Mouse (Mus musculus) small intestine, adult 2 months (tissue): ENCODE measurements around the gene Trpm4. TPM values are rescaled to one million over a fixed set of nuclear protein-coding genes. Genes with fewer than 3 reads are reported as not detected.

Experiments used
- H3K27ac ChIP-seq: fragments of 200-500 bp; 2 replicates; pipeline ENCODE4 v1.5.1; 2012; ENCODE audit warnings: low read depth, low read length, control low read depth, inconsistent platforms; ENCODE audit not compliant: insufficient read depth
- H3K27me3 ChIP-seq: fragments of 200-500 bp; 2 replicates; pipeline ENCODE4 v1.6.1; 2012; ENCODE audit warnings: mild to moderate bottlenecking, moderate library complexity, low read length, inconsistent platforms; ENCODE audit not compliant: control insufficient read depth, insufficient read depth
- H3K36me3 ChIP-seq: fragments of 200-500 bp; 2 replicates; pipeline ENCODE4 v1.6.1; 2012; ENCODE audit warnings: mild to moderate bottlenecking, low read length, control low read depth, inconsistent platforms; ENCODE audit not compliant: control insufficient read depth, insufficient read depth
- H3K4me1 ChIP-seq: fragments of 200-500 bp; 2 replicates; pipeline ENCODE4 v1.6.1; 2012; ENCODE audit warnings: low read length, inconsistent platforms, mixed read lengths; ENCODE audit not compliant: control insufficient read depth, insufficient read depth, insufficient read length
- H3K4me3 ChIP-seq: fragments of 200-500 bp; 2 replicates; pipeline ENCODE4 v1.5.1; 2012; ENCODE audit warnings: low read depth, mild to moderate bottlenecking, control low read depth, inconsistent platforms, low read length, moderate library complexity
- CTCF ChIP-seq: fragments of 200-500 bp; IDR thresholded peaks from 2 replicates; pipeline ENCODE4 v1.5.1; 2012; ENCODE audit warnings: low read depth, mild to moderate bottlenecking, control low read depth, inconsistent platforms, low read length, moderate library complexity, mixed read lengths; ENCODE audit not compliant: insufficient replicate concordance, insufficient read length; ENCODE audit errors: extremely low read depth
- POLR2A ChIP-seq: fragments of 200-500 bp; IDR thresholded peaks from 2 replicates; pipeline ENCODE4 v1.6.1; 2012; ENCODE audit warnings: low read depth, mild to moderate bottlenecking, control low read depth, inconsistent platforms, low read length, moderate library complexity
- WGBS: fragments of 180-500 bp; shearing (Covaris S2); methylation state at CpG from one replicate; pipeline ENCODE4 v1.1.7; 2018; 5-methylcytosine and 5-hydroxymethylcytosine counted together
- polyA plus RNA-seq: library from polyadenylated mRNA; depleted of rRNA; stranded (reverse); fragments of >200 nt; gene quantifications from 2 replicates; pipeline ENCODE4 v1.2.3, GENCODE M21; 2012; rRNA removed

Gene Trpm4
- polyA plus RNA-seq, 1 experiment: 257 TPM

DNA sequence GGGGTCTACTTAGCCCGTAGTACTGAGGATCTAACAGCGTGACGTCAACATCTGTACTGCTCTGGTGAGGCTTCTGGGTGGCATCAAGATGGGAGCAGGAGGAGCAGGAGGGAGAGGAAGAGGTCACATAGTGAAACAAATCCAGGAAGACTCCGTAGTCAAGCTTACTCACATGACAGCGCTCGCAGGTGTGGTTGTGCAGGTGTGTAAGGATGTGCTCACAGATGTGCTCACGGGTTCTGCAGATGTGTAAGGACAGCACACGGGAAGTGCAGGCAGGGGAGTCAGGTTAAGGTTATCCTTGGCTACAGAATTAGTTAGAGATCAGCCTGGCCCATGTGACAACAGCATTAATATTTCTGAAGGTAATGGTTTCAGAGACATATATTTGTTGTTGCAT lies 79.8 kb downstream of the Trpm4 start:
- H3K36me3 ChIP-seq: no peaks in the 10 kb centered on the region
- WGBS: 78% methylated on average over 8 of the region's 8 CpGs
- peaks cover 2% of the 10 kb centered on the region; the same call in 1 of the 2 replicates for H3K27me3 ChIP-seq
- no peak overlapping the region for H3K27ac ChIP-seq
- TF ChIP-seq POLR2A: no peak
- TF ChIP-seq CTCF: no peak
- no peaks in the 10 kb centered on the region for H3K4me1 ChIP-seq
- H3K4me3 ChIP-seq: no peak overlapping the region

Other genes starting within 250 kb of the Trpm4 start
- gene Rcn3, start 241.6 kb downstream of the Trpm4 start, polyA plus RNA-seq: 40.0 and 49.9 TPM in 2 replicates
- 47.9 and 78.3 TPM in 2 replicates for gene Fcgrt, start 229.9 kb downstream of the Trpm4 start, polyA plus RNA-seq
- 159 and 207 TPM in 2 replicates for gene Rps11, start 209.3 kb downstream of the Trpm4 start, polyA plus RNA-seq
- gene Rpl13a, start 205.0 kb downstream of the Trpm4 start, polyA plus RNA-seq: 1,193 and 1,266 TPM in 2 replicates
- 1.5 TPM in 1 of 2 replicates, not detected in the other for gene Gm45713, start 197.5 kb downstream of the Trpm4 start, polyA plus RNA-seq
- gene Flt3l, start 197.3 kb downstream of the Trpm4 start, polyA plus RNA-seq: 22.1 and 45.8 TPM in 2 replicates
- 25.3 and 48.5 TPM in 2 replicates for gene Pih1d1, start 179.5 kb downstream of the Trpm4 start, polyA plus RNA-seq
- 133 and 253 TPM in 2 replicates for gene Aldh16a1, start 179.2 kb downstream of the Trpm4 start, polyA plus RNA-seq
- 0.03 and 0.09 TPM in 2 replicates for gene Slc17a7, start 169.8 kb downstream of the Trpm4 start, polyA plus RNA-seq
- not detected in 2 replicates for gene Gfy, start 154.2 kb downstream of the Trpm4 start, polyA plus RNA-seq
- not detected in 2 replicates for gene Pth2, start 152.8 kb downstream of the Trpm4 start, polyA plus RNA-seq
- gene Ccdc155, start 128.9 kb downstream of the Trpm4 start, polyA plus RNA-seq: not detected in 2 replicates
- gene Dkkl1, start 121.6 kb downstream of the Trpm4 start, polyA plus RNA-seq: 0.24 and 0.84 TPM in 2 replicates
- 8.0 and 32.2 TPM in 2 replicates for gene Tead2, start 118.0 kb downstream of the Trpm4 start, polyA plus RNA-seq
- gene Cd37, start 94.7 kb downstream of the Trpm4 start, polyA plus RNA-seq: 33.4 and 63.6 TPM in 2 replicates
- gene Slc6a16, start 92.7 kb downstream of the Trpm4 start, polyA plus RNA-seq: not detected in 2 replicates
- gene Slc6a21, start 56.3 kb downstream of the Trpm4 start, polyA plus RNA-seq: not detected in 2 replicates
- gene Hrc, start 1.5 kb upstream of the Trpm4 start, polyA plus RNA-seq: 0.14 and 0.46 TPM in 2 replicates
- 15.4 and 63.9 TPM in 2 replicates for gene Ppfia3, start 33.2 kb upstream of the Trpm4 start, polyA plus RNA-seq
- 2.9 and 4.0 TPM in 2 replicates for gene Lin7b, start 36.8 kb upstream of the Trpm4 start, polyA plus RNA-seq
- gene Snrnp70, start 62.0 kb upstream of the Trpm4 start, polyA plus RNA-seq: 73.2 and 122 TPM in 2 replicates
- gene Kcna7, start 71.9 kb upstream of the Trpm4 start, polyA plus RNA-seq: 0.04 TPM in 1 of 2 replicates, not detected in the other
- 0.13 and 0.28 TPM in 2 replicates for gene Ntf5, start 79.9 kb upstream of the Trpm4 start, polyA plus RNA-seq
- 0.66 TPM in 1 of 2 replicates, not detected in the other for gene Lhb, start 87.0 kb upstream of the Trpm4 start, polyA plus RNA-seq
- gene Gys1, start 101.1 kb upstream of the Trpm4 start, polyA plus RNA-seq: 9.5 and 9.6 TPM in 2 replicates
- gene Ruvbl2, start 104.3 kb upstream of the Trpm4 start, polyA plus RNA-seq: 22.3 and 54.3 TPM in 2 replicates
- 1,857 and 2,336 TPM in 2 replicates for gene Ftl1, start 126.1 kb upstream of the Trpm4 start, polyA plus RNA-seq
- gene Bax, start 133.1 kb upstream of the Trpm4 start, polyA plus RNA-seq: 57.1 and 105 TPM in 2 replicates
- gene Tulp2, start 148.1 kb upstream of the Trpm4 start, polyA plus RNA-seq: 0.09 TPM in 1 of 2 replicates, not detected in the other
- gene Gm45808, start 153.0 kb upstream of the Trpm4 start, polyA plus RNA-seq: 0.23 TPM in 1 of 2 replicates, not detected in the other
- 0.34 and 0.41 TPM in 2 replicates for gene Dhdh, start 155.0 kb upstream of the Trpm4 start, polyA plus RNA-seq
- 143 and 456 TPM in 2 replicates for gene Nucb1, start 176.6 kb upstream of the Trpm4 start, polyA plus RNA-seq
- gene Ppp1r15a, start 192.5 kb upstream of the Trpm4 start, polyA plus RNA-seq: 15.3 and 15.9 TPM in 2 replicates
- gene Plekha4, start 192.6 kb upstream of the Trpm4 start, polyA plus RNA-seq: 4.7 and 4.9 TPM in 2 replicates
- gene Hsd17b14, start 221.1 kb upstream of the Trpm4 start, polyA plus RNA-seq: 0.20 and 0.25 TPM in 2 replicates
- 26.3 and 41.8 TPM in 2 replicates for gene Bcat2, start 236.4 kb upstream of the Trpm4 start, polyA plus RNA-seq